In genomic region chr2:37423671-37424070, GRCm38 (mm10) we compare ENCODE assay signal across 12 mouse cellular contexts. TPM values are rescaled to one million over a fixed set of nuclear protein-coding genes. Genes with fewer than 3 reads are reported as not detected.
DNase-seq lines count a peak whose midpoint lies in the region; ATAC-seq lines count a peak whose summit lies in the region.
"Had no signal": no experiment of that assay in that cellular context is flagged by ENCODE, and none has a peak within 500 bp of the region (broad histone marks: within the 10 kb centered on the region; RNA-seq: fewer than 3 reads in every experiment).

No protein-coding gene starts in this region.

- WGBS in neural tube, embryonic 11.5 days: 66% methylated on average over 3 of the region's 3 CpGs
- WGBS in neural tube, embryonic 15.5 days: 47% methylated on average over 3 of the region's 3 CpGs
- 57% methylated on average over 3 of the region's 3 CpGs for WGBS in intestine, embryonic 16.5 days

- ATAC-seq in erythroblast, adult 5-6 weeks (replicated peaks; ENCODE audit: low FRiP score, poor library complexity, severe bottlenecking): no peak
- ATAC-seq in neural tube, embryonic 11.5 days (ENCODE audit: insufficient read depth, low FRiP score, low TSS enrichment): no peak
- no peak for ATAC-seq in neural tube, embryonic 15.5 days (ENCODE audit: low FRiP score)
- no peak for ATAC-seq in frontal cortex, adult (ENCODE audit: low TSS enrichment)
- no peak for ATAC-seq in intestine, embryonic 16.5 days

- no peaks in the 10 kb centered on the region for H3K27me3 ChIP-seq in erythroblast, embryonic 14.5 days (ENCODE audit: control insufficient read depth)
- no peaks in the 10 kb centered on the region for H3K27me3 ChIP-seq in neural tube, embryonic 11.5 days (ENCODE audit: control insufficient read depth, insufficient read depth, low read length)
- no peaks in the 10 kb centered on the region for H3K27me3 ChIP-seq in neural tube, embryonic 15.5 days (replicated peaks)
- H3K27me3 ChIP-seq in intestine, embryonic 16.5 days (replicated peaks; ENCODE audit: control insufficient read depth, insufficient read depth, low read length): no peaks in the 10 kb centered on the region
- H3K27me3 ChIP-seq: hindbrain, embryonic 12.5 days; neural tube, embryonic 13.5 days had no signal

- no peak overlapping the region for H3K9ac ChIP-seq in neural tube, embryonic 11.5 days (ENCODE audit: low read length)
- no peak overlapping the region for H3K9ac ChIP-seq in neural tube, embryonic 15.5 days (replicated peaks)
- H3K9ac ChIP-seq in intestine, embryonic 16.5 days (ENCODE audit: low read depth, low read length): no peak overlapping the region

- peak overlapping the region; percentile 96 for H3K4me3 ChIP-seq in erythroblast, embryonic 14.5 days (replicated peaks)
- H3K4me3 ChIP-seq in neural tube, embryonic 11.5 days (ENCODE audit: low read depth, low read length): no peak overlapping the region
- no peak overlapping the region for H3K4me3 ChIP-seq in neural tube, embryonic 15.5 days (replicated peaks)
- no peak overlapping the region for H3K4me3 ChIP-seq in intestine, embryonic 16.5 days (ENCODE audit: low read length)

- peaks cover 42% of the 10 kb centered on the region for H3K36me3 ChIP-seq in erythroblast, embryonic 14.5 days (ENCODE audit: control insufficient read depth)
- no peaks in the 10 kb centered on the region; the same call in 1 of the 2 replicates for H3K36me3 ChIP-seq in neural tube, embryonic 11.5 days (ENCODE audit: control insufficient read depth, insufficient read depth, low read length)
- peaks cover 7% of the 10 kb centered on the region; the same call in 1 of the 2 replicates for H3K36me3 ChIP-seq in neural tube, embryonic 15.5 days
- H3K36me3 ChIP-seq in intestine, embryonic 16.5 days (ENCODE audit: control insufficient read depth, insufficient read depth, low read length): 0 out of 2 replicates have a peak, but pooled peaks cover 2% of the 10 kb centered on the region

- H3K9me3 ChIP-seq in erythroblast, embryonic 14.5 days (ENCODE audit: control insufficient read depth, low read length): no peaks in the 10 kb centered on the region
- H3K9me3 ChIP-seq in neural tube, embryonic 11.5 days (ENCODE audit: control insufficient read depth, low read length): no peaks in the 10 kb centered on the region
- H3K9me3 ChIP-seq in neural tube, embryonic 15.5 days (replicated peaks): no peaks in the 10 kb centered on the region
- H3K9me3 ChIP-seq in intestine, embryonic 16.5 days (ENCODE audit: control insufficient read depth, low read length): no peaks in the 10 kb centered on the region
- H3K9me3 ChIP-seq: hindbrain, embryonic 12.5 days; midbrain, embryonic 10.5 days; neural tube, embryonic 13.5 days had no signal

- H3K4me1 ChIP-seq in erythroblast, embryonic 14.5 days (ENCODE audit: control insufficient read depth): peaks cover 47% of the 10 kb centered on the region
- peaks cover 4% of the 10 kb centered on the region for H3K4me1 ChIP-seq in neural tube, embryonic 11.5 days (ENCODE audit: control insufficient read depth, insufficient read depth, low read length)
- H3K4me1 ChIP-seq in neural tube, embryonic 15.5 days: peaks cover 17% of the 10 kb centered on the region
- no peaks in the 10 kb centered on the region for H3K4me1 ChIP-seq in intestine, embryonic 16.5 days (ENCODE audit: control insufficient read depth, insufficient read depth, low read length)

- no peak overlapping the region for H3K27ac ChIP-seq in neural tube, embryonic 11.5 days (ENCODE audit: low read depth, low read length)
- H3K27ac ChIP-seq in neural tube, embryonic 15.5 days (replicated peaks): no peak overlapping the region
- no peak overlapping the region for H3K27ac ChIP-seq in intestine, embryonic 16.5 days (ENCODE audit: low read length)

- peak; percentile 10 for DNase-seq in neural tube, embryonic 11.5 days (ENCODE audit: low spot score)
- no peak for DNase-seq in neural tube, embryonic 10.5 days (ENCODE audit: extremely low spot score, low spot score)
- DNase-seq in NIH3T3 (ENCODE audit: low read depth): peak; percentile 35
- DNase-seq: kidney, adult 18-20 months had no signal

- H3K4me2 ChIP-seq in neural tube, embryonic 11.5 days (ENCODE audit: low read depth): no peak overlapping the region
- H3K4me2 ChIP-seq in neural tube, embryonic 15.5 days: peak overlapping the region; percentile 11; the same call in 1 of the 2 replicates
- H3K4me2 ChIP-seq in intestine, embryonic 16.5 days (ENCODE audit: low read depth, low read length): no peak overlapping the region

RNA-seq across cellular contexts. Expression of gene Rc3h2, which starts 1.0 kb away (rescaled TPM):
- 0.03 and 0.07 TPM in 2 replicates for polyA plus RNA-seq in erythroblast, embryonic 14.5 days (2012)
- total RNA-seq in erythroblast, adult 5-6 weeks (2015; ENCODE audit: low replicate concordance): 40.1 and 52.1 TPM in 2 replicates
- 52.0 and 64.7 TPM in 2 replicates for total RNA-seq in erythroblast, adult 5-6 weeks (2017; ENCODE audit: low replicate concordance)
- polyA plus RNA-seq in neural tube, embryonic 11.5 days (2014; fragmentation: Nextera tagmentation; extraction: Ambion mirVana): 21.4 and 24.1 TPM in 2 replicates
- 18.1 and 19.0 TPM in 2 replicates for polyA plus RNA-seq in neural tube, embryonic 15.5 days (2015; fragmentation: Nextera tagmentation; extraction: Ambion mirVana)
- polyA plus RNA-seq in intestine, embryonic 16.5 days (2015; fragmentation: Nextera tagmentation; extraction: Ambion mirVana): 8.3 and 8.6 TPM in 2 replicates

RNA-seq across cellular contexts. Expression of gene Zbtb26, which starts 19.3 kb away (rescaled TPM):
- polyA plus RNA-seq in erythroblast, embryonic 14.5 days (2012): 0.03 TPM in 1 of 2 replicates, not detected in the other
- total RNA-seq in erythroblast, adult 5-6 weeks (2015; ENCODE audit: low replicate concordance): 1.2 and 3.1 TPM in 2 replicates
- total RNA-seq in erythroblast, adult 5-6 weeks (2017; ENCODE audit: low replicate concordance): 3.5 and 5.9 TPM in 2 replicates
- 13.0 and 13.3 TPM in 2 replicates for polyA plus RNA-seq in neural tube, embryonic 11.5 days (2014; fragmentation: Nextera tagmentation; extraction: Ambion mirVana)
- polyA plus RNA-seq in neural tube, embryonic 15.5 days (2015; fragmentation: Nextera tagmentation; extraction: Ambion mirVana): 6.7 and 7.1 TPM in 2 replicates
- 4.2 and 4.5 TPM in 2 replicates for polyA plus RNA-seq in intestine, embryonic 16.5 days (2015; fragmentation: Nextera tagmentation; extraction: Ambion mirVana)

RNA-seq across cellular contexts. Expression of gene Zbtb6, which starts 19.3 kb away (rescaled TPM):
- 0.01 and 0.04 TPM in 2 replicates for polyA plus RNA-seq in erythroblast, embryonic 14.5 days (2012)
- 3.3 and 7.5 TPM in 2 replicates for total RNA-seq in erythroblast, adult 5-6 weeks (2015; ENCODE audit: low replicate concordance)
- 8.5 and 10.0 TPM in 2 replicates for total RNA-seq in erythroblast, adult 5-6 weeks (2017; ENCODE audit: low replicate concordance)
- 7.1 and 7.7 TPM in 2 replicates for polyA plus RNA-seq in neural tube, embryonic 11.5 days (2014; fragmentation: Nextera tagmentation; extraction: Ambion mirVana)
- 12.4 and 14.0 TPM in 2 replicates for polyA plus RNA-seq in neural tube, embryonic 15.5 days (2015; fragmentation: Nextera tagmentation; extraction: Ambion mirVana)
- polyA plus RNA-seq in intestine, embryonic 16.5 days (2015; fragmentation: Nextera tagmentation; extraction: Ambion mirVana): 6.1 TPM in 2 replicates

RNA-seq across cellular contexts. Expression of gene Rabgap1, which starts 19.4 kb away (rescaled TPM):
- 0.07 and 0.09 TPM in 2 replicates for polyA plus RNA-seq in erythroblast, embryonic 14.5 days (2012)
- 8.3 and 19.9 TPM in 2 replicates for total RNA-seq in erythroblast, adult 5-6 weeks (2015; ENCODE audit: low replicate concordance)
- total RNA-seq in erythroblast, adult 5-6 weeks (2017; ENCODE audit: low replicate concordance): 6.2 and 12.5 TPM in 2 replicates
- polyA plus RNA-seq in neural tube, embryonic 11.5 days (2014; fragmentation: Nextera tagmentation; extraction: Ambion mirVana): 38.7 and 44.9 TPM in 2 replicates
- 49.4 and 51.1 TPM in 2 replicates for polyA plus RNA-seq in neural tube, embryonic 15.5 days (2015; fragmentation: Nextera tagmentation; extraction: Ambion mirVana)
- 23.3 and 27.2 TPM in 2 replicates for polyA plus RNA-seq in intestine, embryonic 16.5 days (2015; fragmentation: Nextera tagmentation; extraction: Ambion mirVana)
